Mouse (Mus musculus): ENCODE results near the gene Egln3. TPM values are rescaled to one million over a fixed set of nuclear protein-coding genes. Genes with fewer than 3 reads are reported as not detected.

Gene Egln3
- total RNA-seq (2023): 1.8 TPM

GRCm38 (mm10) chr12:54203656-54204045 lies at the start of gene Egln3:
TSS of gene Egln3 (minus strand) at chr12:54203860.

